Mouse (Mus musculus): ENCODE results near the gene Guca2a. TPM values are rescaled to one million over a fixed set of nuclear protein-coding genes. Genes with fewer than 3 reads are reported as not detected.
"Not testable (repeated sequence)": the region's sequence is repeated elsewhere in the genome, so short reads cannot be mapped to it uniquely, and the experiment has no call there.

The Guca2a gene
- polyA plus RNA-seq, 1 experiment from 2014 or later, result not detected

- Histone ChIP-seq H3K9ac (replicated peaks) (no peak overlapping the region), H3K4me1 (peaks cover 14% of the 10 kb centered on the region), H3K27me3 (no peaks in the 10 kb centered on the region), H3K4me2 (replicated peaks) (no peak overlapping the region), H3K36me3 (peaks cover 27% of the 10 kb centered on the region), H3K4me3 (no peak overlapping the region), H3K9me3 (no peaks in the 10 kb centered on the region), H3K27ac (replicated peaks) (peak overlapping the region; percentile 66)
- 28% methylated on average over 4 of the region's 4 CpGs for WGBS
- no peak for ATAC-seq (replicated peaks)
Observed at GRCm38 (mm10) chr4:119627317-119627716, 10.2 kb upstream of the Guca2a start.

- H3K4me3 ChIP-seq; H3K9me3 ChIP-seq; H3K4me2 ChIP-seq (replicated peaks); H3K9ac ChIP-seq (replicated peaks); H3K27me3 ChIP-seq: not testable (repeated sequence)
- WGBS, result 74% methylated on average over 4 of the region's 4 CpGs
- Histone ChIP-seq H3K27ac (replicated peaks) (peak overlapping the region; percentile 57; the same call in 1 of the 2 replicates), H3K36me3 (peaks cover 17% of the 10 kb centered on the region; the same call in 1 of the 2 replicates), H3K4me1 (peaks cover 24% of the 10 kb centered on the region)
- ATAC-seq (replicated peaks), result 0 out of 2 replicates have a peak, but pooled peaks have one; percentile 18
Observed at GRCm38 (mm10) chr4:119628363-119628762, 9.1 kb upstream of the Guca2a start.

GRCm38 (mm10) chr4:119631115-119631919 lies 6.2 kb upstream of the Guca2a start:
- Histone ChIP-seq H3K4me1 (peaks cover 36% of the 10 kb centered on the region), H3K4me2 (replicated peaks) (no peak overlapping the region), H3K27me3 (no peaks in the 10 kb centered on the region), H3K36me3 (0 out of 2 replicates have a peak, but pooled peaks cover 12% of the 10 kb centered on the region), H3K27ac (replicated peaks) (no peak overlapping the region; the same call in 1 of the 2 replicates), H3K9me3 (no peaks in the 10 kb centered on the region), H3K4me3 (no peak overlapping the region), H3K9ac (replicated peaks) (no peak overlapping the region)
- 76% methylated on average over 11 of the region's 11 CpGs for WGBS
- peak; percentile 71; the same call in 1 of the 2 replicates for ATAC-seq (replicated peaks)

- 0 out of 2 replicates have a peak, but pooled peaks cover 12% of the 10 kb centered on the region for H3K36me3 ChIP-seq
- no peaks in the 10 kb centered on the region for H3K27me3 ChIP-seq
- no peak for ATAC-seq (replicated peaks)
- H3K9me3 ChIP-seq, result no peaks in the 10 kb centered on the region
- 53% methylated on average over 7 of the region's 7 CpGs for WGBS
- H3K27ac ChIP-seq (replicated peaks), result 0 out of 2 replicates have a peak overlapping the region, but pooled peaks have one; percentile 27
- peaks cover 28% of the 10 kb centered on the region for H3K4me1 ChIP-seq
- H3K9ac ChIP-seq (replicated peaks), result no peak overlapping the region
- H3K4me2 ChIP-seq (replicated peaks), result no peak overlapping the region
- H3K4me3 ChIP-seq, result no peak overlapping the region
Observed at GRCm38 (mm10) chr4:119632721-119633120, 4.8 kb upstream of the Guca2a start.

GRCm38 (mm10) chr4:119633342-119633741 lies 4.2 kb upstream of the Guca2a start:
- no peaks in the 10 kb centered on the region for H3K27me3 ChIP-seq
- no peak overlapping the region for H3K4me2 ChIP-seq (replicated peaks)
- no peak overlapping the region for H3K4me3 ChIP-seq
- WGBS, result 20% methylated on average over 7 of the region's 7 CpGs
- H3K9ac ChIP-seq (replicated peaks), result no peak overlapping the region
- ATAC-seq (replicated peaks), result no peak
- H3K9me3 ChIP-seq, result no peaks in the 10 kb centered on the region
- H3K27ac ChIP-seq (replicated peaks), result peak overlapping the region; percentile 27; the same call in 1 of the 2 replicates
- H3K36me3 ChIP-seq, result 0 out of 2 replicates have a peak, but pooled peaks cover 12% of the 10 kb centered on the region
- peaks cover 25% of the 10 kb centered on the region for H3K4me1 ChIP-seq

GRCm38 (mm10) chr4:119633948-119634347 lies 3.6 kb upstream of the Guca2a start:
- no peak overlapping the region for H3K4me2 ChIP-seq (replicated peaks)
- no peak for ATAC-seq (replicated peaks)
- H3K4me1 ChIP-seq, result peaks cover 25% of the 10 kb centered on the region
- 77% methylated on average over 3 of the region's 3 CpGs for WGBS
- H3K36me3 ChIP-seq, result 0 out of 2 replicates have a peak, but pooled peaks cover 11% of the 10 kb centered on the region
- no peaks in the 10 kb centered on the region for H3K9me3 ChIP-seq
- no peak overlapping the region for H3K9ac ChIP-seq (replicated peaks)
- H3K4me3 ChIP-seq, result no peak overlapping the region
- no peaks in the 10 kb centered on the region for H3K27me3 ChIP-seq
- no peak overlapping the region; the same call in 1 of the 2 replicates for H3K27ac ChIP-seq (replicated peaks)

GRCm38 (mm10) chr4:119634908-119635660 lies 2.4 kb upstream of the Guca2a start:
- no peaks in the 10 kb centered on the region for H3K9me3 ChIP-seq
- 70% methylated on average over 6 of the region's 6 CpGs for WGBS
- no peak overlapping the region for H3K27ac ChIP-seq (replicated peaks)
- 0 out of 2 replicates have a peak, but pooled peaks cover 3% of the 10 kb centered on the region for H3K36me3 ChIP-seq
- H3K4me3 ChIP-seq, result no peak overlapping the region
- H3K27me3 ChIP-seq, result no peaks in the 10 kb centered on the region
- no peak overlapping the region for H3K9ac ChIP-seq (replicated peaks)
- peaks cover 25% of the 10 kb centered on the region for H3K4me1 ChIP-seq
- no peak overlapping the region for H3K4me2 ChIP-seq (replicated peaks)
- ATAC-seq (replicated peaks), result no peak

- H3K27me3 ChIP-seq, result no peaks in the 10 kb centered on the region
- 83% methylated on average over 8 of the region's 8 CpGs for WGBS
Observed at GRCm38 (mm10) chr4:119635686-119636085, 1.8 kb upstream of the Guca2a start.

GRCm38 (mm10) chr4:119636731-119637130 lies 773 bp upstream of the Guca2a start:
- Histone ChIP-seq H3K27me3 (no peaks in the 10 kb centered on the region), H3K9me3 (no peaks in the 10 kb centered on the region), H3K4me2 (replicated peaks) (no peak overlapping the region), H3K4me3 (no peak overlapping the region), H3K9ac (replicated peaks) (no peak overlapping the region), H3K4me1 (peaks cover 25% of the 10 kb centered on the region), H3K36me3 (no peaks in the 10 kb centered on the region), H3K27ac (replicated peaks) (no peak overlapping the region)
- no peak for ATAC-seq (replicated peaks)
- 86% methylated on average over 7 of the region's 7 CpGs for WGBS

More at GRCm38 (mm10) chr4:119635686-119636085, 1.8 kb upstream of the Guca2a start:
- no peak overlapping the region for H3K4me3 ChIP-seq
- H3K4me2 ChIP-seq (replicated peaks), result no peak overlapping the region
- no peak for ATAC-seq (replicated peaks)
- H3K36me3 ChIP-seq, result no peaks in the 10 kb centered on the region
- H3K9ac ChIP-seq (replicated peaks), result no peak overlapping the region
- H3K9me3 ChIP-seq, result no peaks in the 10 kb centered on the region
- peaks cover 25% of the 10 kb centered on the region for H3K4me1 ChIP-seq
- no peak overlapping the region for H3K27ac ChIP-seq (replicated peaks)

GRCm38 (mm10) chr4:119637946-119638345 lies 442 bp downstream of the Guca2a start:
- Histone ChIP-seq H3K4me2 (replicated peaks) (no peak overlapping the region), H3K4me3 (no peak overlapping the region), H3K36me3 (no peaks in the 10 kb centered on the region), H3K9ac (replicated peaks) (no peak overlapping the region), H3K27me3 (no peaks in the 10 kb centered on the region), H3K27ac (replicated peaks) (no peak overlapping the region), H3K9me3 (no peaks in the 10 kb centered on the region), H3K4me1 (peaks cover 20% of the 10 kb centered on the region)
- 80% methylated on average over 6 of the region's 6 CpGs for WGBS
- no peak for ATAC-seq (replicated peaks)

- Histone ChIP-seq H3K4me1 (peaks cover 13% of the 10 kb centered on the region), H3K27me3 (no peaks in the 10 kb centered on the region), H3K27ac (replicated peaks) (no peak overlapping the region), H3K36me3 (no peaks in the 10 kb centered on the region), H3K4me3 (no peak overlapping the region), H3K9ac (replicated peaks) (no peak overlapping the region), H3K4me2 (replicated peaks) (no peak overlapping the region), H3K9me3 (no peaks in the 10 kb centered on the region)
- 59% methylated on average over 11 of the region's 11 CpGs for WGBS
- ATAC-seq (replicated peaks), result no peak
Observed at GRCm38 (mm10) chr4:119638656-119639055, 1.2 kb downstream of the Guca2a start.

- WGBS, result 85% methylated on average over 4 of the region's 4 CpGs
- H3K27me3 ChIP-seq, result no peaks in the 10 kb centered on the region
- no peak overlapping the region for H3K4me2 ChIP-seq (replicated peaks)
- no peaks in the 10 kb centered on the region for H3K36me3 ChIP-seq
- no peak for ATAC-seq (replicated peaks)
- no peak overlapping the region for H3K9ac ChIP-seq (replicated peaks)
- H3K27ac ChIP-seq (replicated peaks), result no peak overlapping the region
- no peaks in the 10 kb centered on the region for H3K9me3 ChIP-seq
- no peaks in the 10 kb centered on the region for H3K4me1 ChIP-seq
- no peak overlapping the region for H3K4me3 ChIP-seq
Observed at GRCm38 (mm10) chr4:119642666-119643065, 5.2 kb downstream of the Guca2a start.
